Mouse (Mus musculus): ENCODE results near the gene Setd5. TPM values are rescaled to one million over a fixed set of nuclear protein-coding genes. Genes with fewer than 3 reads are reported as not detected.

Gene Setd5
- polyA plus RNA-seq, 2 experiments from 2014 or later = 31.9 to 37.2 TPM

DNA sequence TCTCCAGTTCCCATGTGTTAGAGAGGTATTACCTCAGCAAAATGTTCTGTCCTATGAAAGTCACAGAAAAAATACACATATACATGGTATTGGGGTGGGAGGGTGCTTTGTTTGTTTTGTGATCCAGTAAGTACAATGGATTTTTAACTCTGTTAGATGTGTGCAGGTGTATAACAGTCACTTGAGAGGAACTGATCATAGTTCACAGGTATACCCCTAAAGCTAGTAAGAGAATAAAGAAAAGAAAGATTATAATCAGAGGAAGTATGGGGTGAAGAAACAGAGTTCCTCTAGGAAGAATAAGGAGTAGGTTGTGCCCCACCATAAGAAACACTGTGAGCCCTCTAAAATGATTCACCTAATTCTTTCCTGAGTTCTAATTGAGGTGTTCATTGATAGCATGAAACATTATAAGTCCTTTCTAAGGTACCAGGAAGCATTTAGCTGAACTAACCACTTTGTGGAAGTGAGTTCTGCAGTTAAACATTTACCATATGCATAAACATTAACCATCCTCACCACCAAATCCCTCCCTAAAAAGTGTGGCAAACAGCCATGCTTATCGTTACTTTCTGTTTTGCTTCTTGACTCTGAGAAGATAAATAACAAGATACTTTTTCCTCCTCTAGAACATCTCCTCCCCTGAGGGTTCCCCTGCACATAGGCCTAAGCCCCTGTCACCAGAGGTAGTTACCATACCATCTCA, 64.4 kb downstream of the Setd5 start:
- no peak for ATAC-seq

DNA sequence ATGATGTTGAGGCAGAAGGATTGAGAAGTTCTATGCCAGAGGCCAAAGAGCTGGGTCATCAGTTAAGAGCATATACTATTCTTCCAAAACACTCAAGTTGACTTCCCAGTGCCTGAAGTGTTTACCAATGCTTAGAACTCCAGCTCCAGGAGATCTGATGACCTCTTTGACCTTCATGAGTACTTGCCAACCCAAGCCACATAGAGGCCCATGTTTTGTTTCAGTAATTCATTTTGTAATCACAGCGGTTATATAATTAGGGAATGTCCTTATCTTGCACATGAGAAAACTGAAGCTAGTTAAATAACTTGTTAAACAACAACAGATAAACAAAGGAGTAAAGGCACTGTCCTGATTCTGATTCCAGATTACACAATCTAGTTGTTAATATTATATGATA, 67.6 kb downstream of the Setd5 start:
- ATAC-seq = no peak

GRCm38 (mm10) chr6:113145249-113145648, 68.1 kb downstream of the Setd5 start:
- no peak for ATAC-seq

DNA sequence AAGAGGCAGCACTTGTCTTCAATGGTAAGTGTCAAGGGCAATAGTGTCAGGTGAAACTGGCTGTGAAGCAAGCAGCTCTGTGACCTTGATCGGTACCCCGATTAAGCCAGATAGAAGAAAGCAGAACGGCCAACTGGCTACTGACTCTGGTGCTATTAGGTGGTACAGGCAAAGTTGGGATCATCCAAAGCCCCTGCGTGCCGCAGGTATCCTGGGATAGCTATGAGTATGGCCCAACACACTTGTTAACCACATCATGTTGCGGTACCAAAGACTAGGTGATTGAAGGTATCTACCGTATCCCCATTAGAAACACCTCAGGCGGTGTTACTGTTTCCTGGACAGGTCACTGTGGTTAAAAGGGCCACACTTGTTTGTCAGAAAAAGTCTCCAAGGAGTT, 76.9 kb downstream of the Setd5 start:
- ATAC-seq = no peak

DNA sequence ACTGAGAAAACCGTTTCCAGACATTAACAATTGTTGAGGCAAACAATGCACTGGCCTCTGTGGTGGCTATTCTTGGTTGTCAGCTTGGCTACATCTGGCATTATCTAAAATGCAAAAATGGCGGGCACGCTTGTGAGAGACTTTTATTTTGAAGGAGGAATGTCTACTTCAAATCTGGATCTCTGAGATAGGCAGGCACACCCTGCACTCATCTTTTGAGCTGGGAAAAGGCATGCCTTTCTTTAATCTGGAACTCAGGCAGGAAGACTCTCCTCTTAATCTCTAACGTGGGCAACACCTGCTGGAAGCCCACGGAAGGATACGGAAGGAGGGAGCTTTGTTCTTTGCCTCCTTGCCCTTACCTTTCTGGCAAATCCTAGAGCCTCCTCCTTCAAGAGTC, 77.7 kb downstream of the Setd5 start:
- ATAC-seq = no peak

GRCm38 (mm10) chr6:113156064-113156463, 78.9 kb downstream of the Setd5 start:
- no peak for ATAC-seq

DNA sequence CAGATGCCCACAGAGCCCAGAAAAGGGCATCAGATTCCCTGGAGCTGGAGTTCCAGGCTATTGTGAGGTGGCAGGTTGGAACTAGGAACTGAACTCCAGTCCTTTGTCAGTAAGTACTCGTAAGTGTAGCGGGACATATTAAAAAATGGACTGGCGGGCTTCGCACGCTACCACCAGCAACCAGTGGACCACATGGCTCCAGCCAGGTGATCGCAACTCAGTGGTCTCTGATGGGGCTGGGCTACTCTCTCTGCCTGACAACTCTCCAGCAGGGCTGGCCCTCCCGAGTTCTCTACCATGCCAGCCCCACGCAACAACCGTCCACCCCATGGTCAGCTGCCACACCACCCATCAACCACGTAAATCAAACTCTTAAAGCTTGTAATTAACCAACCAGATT, 82.9 kb downstream of the Setd5 start:
- no peak for ATAC-seq

- no peak for ATAC-seq
Measured at GRCm38 (mm10) chr6:113161982-113162381, 84.8 kb downstream of the Setd5 start.

GRCm38 (mm10) chr6:113163513-113163912, 86.3 kb downstream of the Setd5 start:
- ATAC-seq = no peak

DNA sequence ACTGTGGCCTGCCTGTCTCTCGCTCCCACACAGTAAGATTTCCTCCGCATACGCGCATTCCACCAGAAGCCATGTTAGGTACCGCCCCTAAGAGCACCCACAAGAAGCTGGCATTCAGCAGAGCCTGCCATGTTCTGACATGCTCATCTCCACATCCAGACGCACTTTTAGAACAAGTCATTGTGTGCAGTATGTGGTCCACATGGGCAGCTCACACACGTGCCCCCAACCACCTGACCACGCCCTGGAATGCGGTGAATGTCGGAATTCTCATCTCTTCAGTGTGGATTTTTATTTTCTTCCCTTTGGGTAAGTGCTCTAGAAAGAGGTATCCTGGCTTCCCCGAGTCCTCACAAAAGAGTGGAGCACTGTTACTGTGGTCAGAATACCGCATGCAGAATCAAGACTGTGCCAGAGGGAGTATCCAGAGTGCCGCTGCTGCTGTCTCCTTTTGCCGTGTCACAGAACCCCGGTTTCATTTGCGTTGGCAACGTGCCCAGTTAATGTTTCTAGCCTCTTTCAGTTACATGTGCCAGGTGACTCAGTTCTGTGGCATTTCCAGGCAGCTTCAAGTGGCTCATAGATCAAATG, 89.6 kb downstream of the Setd5 start:
- no peak for ATAC-seq

GRCm38 (mm10) chr6:113168316-113168975, 91.3 kb downstream of the Setd5 start:
- ATAC-seq = no peak

DNA sequence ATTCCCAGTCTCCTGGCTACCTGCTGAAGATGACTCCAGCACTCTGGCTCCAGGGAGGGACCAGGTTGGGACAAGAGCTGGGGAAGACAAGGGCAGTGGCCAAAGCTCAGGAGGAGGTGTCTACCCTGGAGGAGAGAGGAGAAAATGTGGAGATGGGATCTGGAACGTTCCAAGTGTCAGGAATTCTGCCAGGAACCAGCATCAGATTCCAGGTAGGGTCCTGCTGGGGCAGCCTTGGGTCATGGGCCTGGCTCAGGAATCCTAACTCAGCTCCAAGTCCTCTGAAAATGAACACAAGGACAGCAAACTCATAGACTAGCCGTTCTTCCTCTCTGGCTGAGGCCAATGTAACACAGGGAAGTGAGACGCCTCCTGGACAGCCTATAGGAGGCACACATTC, 92.7 kb downstream of the Setd5 start:
- no peak for ATAC-seq

DNA sequence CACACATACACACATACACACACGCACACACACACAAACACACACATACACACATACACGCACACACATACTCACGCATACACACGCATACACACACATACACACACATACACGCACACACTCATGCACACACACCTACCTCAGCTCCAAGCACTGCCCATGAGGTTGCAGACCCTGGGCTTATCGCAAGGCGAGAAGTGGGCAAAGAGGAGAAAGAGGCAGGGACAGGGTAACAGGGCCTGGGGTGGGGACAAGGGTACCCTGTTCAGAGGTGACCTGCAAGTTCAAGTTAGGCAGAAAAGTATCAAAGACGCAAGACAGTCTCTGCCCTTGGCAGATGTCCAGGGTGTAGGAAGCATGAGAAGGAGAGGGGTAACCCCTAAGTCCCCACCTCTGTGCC, 93.5 kb downstream of the Setd5 start:
- ATAC-seq = no peak

GRCm38 (mm10) chr6:113172011-113172410, 94.8 kb downstream of the Setd5 start:
- no peak for ATAC-seq

GRCm38 (mm10) chr6:113172568-113172967, 95.4 kb downstream of the Setd5 start:
- ATAC-seq = peak; percentile 77

DNA sequence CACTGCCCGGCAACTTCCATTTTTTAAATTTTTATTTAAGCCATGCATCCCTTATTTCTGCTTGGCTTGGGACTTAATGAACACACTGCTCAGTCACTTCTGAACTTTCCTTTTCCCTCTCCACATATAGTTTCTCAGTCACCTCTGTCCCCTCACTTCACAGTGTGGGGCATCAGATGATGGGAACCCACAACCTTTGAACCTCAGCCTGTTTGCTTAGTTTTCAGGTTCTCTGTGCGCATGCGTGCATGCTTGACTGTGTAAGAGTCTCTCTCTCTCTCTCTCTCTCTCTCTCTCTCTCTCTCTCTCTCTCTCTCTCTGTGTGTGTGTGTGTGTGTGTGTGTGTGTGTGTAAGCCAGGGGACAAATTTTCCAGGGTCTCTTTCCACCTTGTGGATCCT, 98.3 kb downstream of the Setd5 start:
- ATAC-seq = no peak

- no peak for ATAC-seq
Measured at GRCm38 (mm10) chr6:113176613-113177012, 99.4 kb downstream of the Setd5 start.

DNA sequence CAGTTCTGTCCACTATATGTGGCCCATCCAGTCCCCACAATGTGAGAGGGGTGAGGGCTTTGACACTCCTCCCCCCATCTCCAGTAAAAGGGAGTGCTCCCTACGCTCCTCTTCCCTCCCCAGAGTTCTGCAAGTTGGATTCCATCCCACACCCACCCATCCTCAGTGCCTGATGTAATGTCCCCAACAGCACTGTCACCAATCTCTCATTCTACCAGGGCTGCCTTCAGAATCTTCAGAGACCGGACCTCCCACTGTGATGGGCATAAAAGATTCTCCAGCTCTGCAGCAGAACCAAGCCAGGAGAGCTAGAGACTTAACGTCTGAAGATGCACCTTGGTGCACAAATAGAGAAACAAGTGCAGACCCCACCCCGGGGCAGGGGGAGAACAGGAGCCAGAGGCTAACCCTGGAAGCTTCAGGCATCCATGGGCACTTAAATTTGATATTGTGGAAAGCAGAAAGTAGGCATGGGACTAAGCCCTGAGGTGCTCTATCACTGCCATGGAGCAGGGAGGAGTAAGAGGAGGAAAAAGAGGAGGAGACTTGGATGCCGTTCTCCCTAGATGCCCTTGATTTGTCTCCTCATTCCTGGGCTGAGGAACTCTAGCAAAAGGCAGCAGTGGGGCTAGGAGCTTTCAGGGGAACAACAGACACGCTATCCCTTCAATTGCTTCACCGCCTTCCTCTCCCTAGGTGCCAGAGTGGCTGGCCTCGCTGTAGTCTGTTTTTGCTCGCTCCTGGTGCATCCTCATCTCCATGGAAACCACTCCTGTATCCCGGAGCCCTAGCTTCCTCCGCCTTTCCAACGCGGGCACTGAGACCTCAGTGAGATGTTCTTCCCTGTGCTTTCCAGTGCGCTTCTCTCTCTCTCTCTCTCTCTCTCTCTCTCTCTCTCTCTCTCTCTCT, 101.4 kb downstream of the Setd5 start:
- no peak for ATAC-seq

DNA sequence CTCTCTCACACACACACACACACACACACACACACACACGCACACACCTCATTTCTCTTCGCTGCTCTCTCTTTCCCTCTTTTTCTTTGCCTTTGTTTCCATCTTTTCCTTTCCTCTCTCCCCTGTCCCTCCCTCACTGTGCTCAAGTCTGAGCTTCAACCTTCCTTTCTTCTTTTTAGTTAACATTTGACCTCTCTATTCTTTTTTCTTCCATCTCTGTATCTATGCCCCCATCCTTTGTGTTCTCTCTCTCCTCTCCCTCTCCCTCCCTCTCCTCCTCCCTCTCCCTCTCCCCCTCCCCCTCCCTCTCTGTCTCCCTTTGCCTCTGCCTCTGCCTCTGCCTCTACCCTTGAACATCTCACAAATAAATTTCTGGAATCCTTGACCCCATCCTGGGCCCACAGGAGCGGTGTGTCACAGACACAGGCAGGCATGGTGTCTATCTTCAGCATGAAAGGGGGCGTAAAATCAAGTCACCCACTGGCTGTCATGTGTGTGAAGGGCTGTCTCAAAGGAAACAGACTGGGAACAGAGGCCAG, 102.1 kb downstream of the Setd5 start:
- no peak for ATAC-seq

- ATAC-seq = no peak
Measured at GRCm38 (mm10) chr6:113184163-113184562, 107.0 kb downstream of the Setd5 start.

DNA sequence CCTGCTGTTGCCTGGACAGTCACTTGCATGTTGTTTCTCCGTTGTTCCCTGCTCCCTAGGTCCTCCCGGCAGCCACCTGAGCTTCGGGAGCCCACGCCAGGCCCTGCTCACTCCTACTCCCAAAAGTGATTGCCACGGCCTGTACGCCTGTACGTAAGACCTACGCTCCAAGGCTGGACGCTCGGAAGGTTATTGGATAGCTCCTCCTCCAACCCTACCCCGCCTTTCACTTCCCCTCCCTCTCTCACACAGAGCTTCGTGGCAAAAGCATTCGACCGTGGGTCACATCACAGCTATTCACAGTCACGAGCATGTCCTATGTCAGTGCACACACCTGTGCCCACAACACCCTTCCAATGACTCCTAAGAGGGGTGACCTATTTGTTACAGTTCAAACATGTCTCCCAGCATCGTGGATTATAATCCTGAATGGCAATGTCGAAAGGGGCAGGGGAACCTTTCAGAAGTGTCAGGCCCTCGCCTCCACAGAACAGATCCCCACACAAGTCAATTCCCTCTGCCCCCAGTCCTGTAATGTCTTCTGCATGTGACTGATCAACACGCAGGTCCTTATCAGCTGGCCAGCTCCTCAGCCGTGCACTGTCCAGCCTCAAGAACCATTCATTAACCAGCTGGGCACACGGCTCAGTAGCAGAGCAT, 107.8 kb downstream of the Setd5 start:
- ATAC-seq = no peak

DNA sequence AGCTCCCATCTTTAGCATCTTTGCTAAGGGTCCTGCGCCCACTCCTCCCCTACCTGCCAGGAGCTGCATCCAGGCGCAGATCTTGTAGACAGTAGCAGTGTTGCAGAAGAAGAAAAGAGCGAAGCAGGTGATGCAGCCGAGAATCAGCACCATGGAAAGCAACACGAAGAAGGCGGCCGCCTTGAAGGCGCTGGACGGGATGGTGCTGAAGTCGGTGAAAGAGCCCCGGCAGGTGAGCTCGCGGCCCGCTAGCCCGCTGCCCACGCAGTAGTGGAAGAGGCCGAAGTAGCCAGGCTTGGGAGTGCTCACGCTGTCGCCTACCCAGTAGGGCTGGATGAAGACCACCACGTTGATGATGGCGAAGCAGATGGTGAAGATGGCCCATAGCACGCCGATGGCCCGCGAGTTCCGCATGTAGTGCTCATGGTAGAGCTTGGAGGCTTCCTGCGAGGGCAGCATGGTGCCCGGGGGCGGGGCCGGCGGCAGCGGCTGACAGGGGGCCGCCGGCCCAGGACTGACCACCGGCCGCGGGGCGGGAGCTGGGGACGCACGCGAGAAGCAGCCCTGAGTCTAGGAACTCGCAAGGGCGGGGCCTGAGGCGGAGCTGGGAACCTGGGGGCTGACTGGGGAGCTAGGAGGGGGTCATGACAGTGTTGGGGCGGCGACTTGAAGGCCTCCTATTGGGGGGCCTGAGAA, 116.7 kb downstream of the Setd5 start:
- ATAC-seq = no peak
